Mouse (Mus musculus): Measurements from ENCODE around the gene Bpifb3. TPM values are rescaled to one million over a fixed set of nuclear protein-coding genes. Genes with fewer than 3 reads are reported as not detected.

The Bpifb3 gene
- polyA plus RNA-seq (2015; fragmentation: Nextera tagmentation; extraction: Ambion mirVana), result not detected in 2 replicates

DNA sequence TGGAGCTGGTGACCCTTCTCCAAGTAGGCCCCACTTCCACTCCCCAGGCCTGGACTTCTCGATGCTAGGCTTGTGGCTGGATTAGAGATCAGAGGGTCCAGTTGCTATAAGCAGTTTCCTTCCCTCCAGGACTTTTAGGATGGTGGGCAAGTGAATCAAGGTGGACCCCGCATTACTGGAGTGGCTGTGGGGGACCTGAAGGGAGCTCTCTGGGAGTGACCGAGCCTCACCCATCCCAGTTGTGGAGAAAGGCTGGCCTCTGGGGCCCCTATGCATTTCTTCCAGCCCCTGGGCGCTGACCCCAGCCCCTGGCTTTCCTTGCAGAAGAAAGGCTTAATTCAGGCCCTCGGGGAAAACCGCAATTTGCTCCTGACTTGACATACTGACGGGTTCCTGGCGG, at the start of gene Bpifb3:
TSS of gene Bpifb3 (plus strand) at position 301 of the 400 bp plus-strand sequence.
- Histone ChIP-seq H3K9me3 (no peaks in the 10 kb centered on the region), H3K4me3 (no peak within 1 kb of the TSS), H3K27ac (replicated peaks) (no peak within 1 kb of the TSS), H3K36me3 (no peaks in the 10 kb centered on the region), H3K4me1 (0 out of 2 replicates have a peak, but pooled peaks cover 4% of the 10 kb centered on the region), H3K9ac (no peak within 1 kb of the TSS), H3K4me2 (no peak within 1 kb of the TSS), H3K27me3 (replicated peaks) (peaks cover 13% of the 10 kb centered on the region; the same call in 1 of the 2 replicates)
- ATAC-seq (ENCODE audit: extremely low read depth, insufficient number of reproducible peaks, low FRiP score, low TSS enrichment), result no peak
- WGBS, result 74% methylated on average over 8 of the region's 8 CpGs

DNA sequence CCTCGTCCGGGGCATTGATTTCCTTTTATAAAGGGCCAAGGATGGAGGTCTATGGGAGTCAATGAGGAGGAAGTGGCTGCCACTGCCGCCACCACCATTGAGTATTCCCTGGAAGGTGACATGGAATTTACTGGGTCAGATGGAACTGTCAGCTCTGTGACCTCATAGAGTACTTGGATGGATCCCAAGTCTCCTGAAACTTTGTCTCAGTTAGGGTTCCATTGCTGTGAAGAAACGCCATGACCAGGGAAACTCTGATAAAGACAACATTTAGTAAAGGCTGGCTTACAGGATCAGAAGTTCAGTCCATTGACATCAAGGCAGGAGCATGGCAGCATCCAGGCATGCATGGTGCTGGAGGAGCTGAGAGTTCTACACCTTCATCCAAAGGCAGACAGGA, 47.0 kb upstream of the Bpifb3 start, which contains the start of gene Sun5:
TSS of gene Sun5 (minus strand) at position 101 of the 400 bp plus-strand sequence.
- 72% methylated on average over 4 of the region's 4 CpGs for WGBS
- Histone ChIP-seq H3K4me1 (no peaks in the 10 kb centered on the region), H3K27ac (replicated peaks) (no peak within 1 kb of the TSS), H3K4me3 (no peak within 1 kb of the TSS), H3K9ac (no peak within 1 kb of the TSS), H3K4me2 (no peak within 1 kb of the TSS), H3K27me3 (replicated peaks) (no peaks in the 10 kb centered on the region), H3K36me3 (no peaks in the 10 kb centered on the region), H3K9me3 (no peaks in the 10 kb centered on the region)
- no peak for ATAC-seq (ENCODE audit: extremely low read depth, insufficient number of reproducible peaks, low FRiP score, low TSS enrichment)

DNA sequence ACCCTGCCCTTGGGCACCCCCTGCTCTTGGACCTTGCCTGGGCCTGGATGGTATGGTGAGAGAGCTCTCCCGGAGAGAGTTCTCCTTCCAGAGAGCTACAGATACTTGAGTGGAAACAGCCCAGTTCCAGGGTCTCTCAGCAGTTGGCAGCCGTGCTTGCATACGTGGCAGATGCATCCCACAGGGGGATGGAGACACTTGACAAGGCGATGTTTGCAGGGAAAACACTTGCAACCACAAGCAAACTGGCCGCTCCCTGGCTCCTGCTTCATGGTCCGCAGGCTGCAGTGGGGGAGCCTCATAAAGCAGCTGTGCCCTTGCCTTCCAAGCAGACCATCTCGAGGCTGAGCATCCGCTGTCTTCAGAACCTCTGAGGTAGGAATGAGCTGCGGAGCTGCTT, 43.3 kb upstream of the Bpifb3 start, which contains the start of gene Bpifb2:
TSS of gene Bpifb2 (plus strand) at position 301 of the 400 bp plus-strand sequence.
- ATAC-seq (ENCODE audit: extremely low read depth, insufficient number of reproducible peaks, low FRiP score, low TSS enrichment), result no peak
- Histone ChIP-seq H3K4me3 (no peak within 1 kb of the TSS), H3K36me3 (no peaks in the 10 kb centered on the region), H3K27me3 (replicated peaks) (no peaks in the 10 kb centered on the region), H3K9me3 (no peaks in the 10 kb centered on the region), H3K27ac (replicated peaks) (no peak within 1 kb of the TSS), H3K9ac (no peak within 1 kb of the TSS), H3K4me1 (no peaks in the 10 kb centered on the region), H3K4me2 (no peak within 1 kb of the TSS)
- 57% methylated on average over 9 of the region's 9 CpGs for WGBS

DNA sequence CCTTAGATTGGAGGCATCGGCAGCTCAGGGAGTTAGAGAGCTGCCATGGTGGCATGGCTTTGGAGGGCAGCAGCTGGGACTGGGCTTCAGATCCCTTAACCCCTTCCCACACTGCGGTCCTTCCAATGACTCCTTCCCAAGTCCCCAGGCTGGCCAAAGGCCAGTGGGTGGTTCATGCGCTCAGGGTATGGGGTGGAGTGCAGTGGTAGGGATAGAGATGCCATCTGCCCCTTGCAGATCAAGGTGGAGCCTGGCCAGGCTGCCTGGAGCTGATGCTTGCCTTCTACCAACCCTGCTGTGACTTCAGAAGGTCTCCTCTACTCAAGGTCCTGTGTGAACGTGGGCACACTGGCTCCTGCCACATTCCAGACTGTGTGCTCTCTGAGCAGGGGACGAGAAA, 18.9 kb upstream of the Bpifb3 start:
- H3K27ac ChIP-seq (replicated peaks), result no peak overlapping the region
- ATAC-seq (ENCODE audit: extremely low read depth, insufficient number of reproducible peaks, low FRiP score, low TSS enrichment), result no peak
- 76% methylated on average over 5 of the region's 5 CpGs for WGBS
- no peaks in the 10 kb centered on the region for H3K9me3 ChIP-seq
- peaks cover 6% of the 10 kb centered on the region; the same call in 1 of the 2 replicates for H3K4me1 ChIP-seq
- no peak overlapping the region for H3K4me3 ChIP-seq
- H3K9ac ChIP-seq, result no peak overlapping the region
- no peak overlapping the region for H3K4me2 ChIP-seq
- peaks cover 17% of the 10 kb centered on the region; the same call in 1 of the 2 replicates for H3K27me3 ChIP-seq (replicated peaks)
- H3K36me3 ChIP-seq, result no peaks in the 10 kb centered on the region

DNA sequence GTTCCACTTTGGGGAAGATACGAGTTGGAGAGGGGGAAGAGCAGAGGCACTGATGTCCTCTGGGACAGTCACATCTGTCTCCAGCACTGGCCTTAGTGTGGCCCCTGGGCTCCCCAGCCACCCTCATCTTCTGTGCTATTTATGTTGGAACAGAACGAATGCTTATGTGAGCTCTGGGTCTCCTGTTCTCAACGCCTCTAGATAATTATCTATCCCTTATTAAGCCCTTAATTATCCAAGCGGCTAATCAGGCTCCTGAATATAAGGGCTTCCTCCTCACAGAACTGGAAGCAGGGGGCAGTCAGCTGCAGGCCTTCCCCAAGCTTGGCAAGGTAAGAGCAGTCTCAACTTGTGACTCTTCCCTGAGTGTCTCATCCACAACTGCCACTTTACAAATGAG, 17.9 kb upstream of the Bpifb3 start, which contains the start of gene Bpifb6:
TSS of gene Bpifb6 (plus strand) at position 301 of the 400 bp plus-strand sequence.
- Histone ChIP-seq H3K27ac (replicated peaks) (no peak within 1 kb of the TSS), H3K4me2 (no peak within 1 kb of the TSS), H3K4me3 (no peak within 1 kb of the TSS), H3K9ac (no peak within 1 kb of the TSS), H3K4me1 (peaks cover 4% of the 10 kb centered on the region; the same call in 1 of the 2 replicates), H3K36me3 (no peaks in the 10 kb centered on the region), H3K9me3 (no peaks in the 10 kb centered on the region), H3K27me3 (replicated peaks) (peaks cover 15% of the 10 kb centered on the region; the same call in 1 of the 2 replicates)
- WGBS, result 61% methylated on average over 4 of the region's 4 CpGs
- ATAC-seq (ENCODE audit: extremely low read depth, insufficient number of reproducible peaks, low FRiP score, low TSS enrichment), result no peak

DNA sequence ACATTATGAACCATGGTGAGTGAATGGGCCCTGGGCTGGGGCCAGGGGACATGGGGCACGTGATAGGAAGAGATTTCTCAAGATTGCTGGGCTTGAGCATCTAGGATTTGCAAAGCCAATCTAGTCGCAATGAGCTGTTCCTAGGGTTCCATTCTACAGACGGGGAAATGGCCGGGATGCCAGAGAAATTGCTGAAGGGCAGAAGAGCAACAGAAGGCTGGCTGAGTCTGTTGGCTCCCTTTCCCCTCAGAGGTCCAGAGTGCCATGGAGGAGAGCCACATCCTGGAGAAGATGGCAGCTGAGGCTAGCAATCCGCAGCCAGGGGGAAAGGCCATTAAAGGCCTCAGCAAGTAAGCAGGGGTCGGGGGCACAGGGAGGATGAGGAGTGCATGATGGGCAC, 15.3 kb upstream of the Bpifb3 start:
- ATAC-seq (ENCODE audit: extremely low read depth, insufficient number of reproducible peaks, low FRiP score, low TSS enrichment), result no peak
- Histone ChIP-seq H3K4me1 (no peaks in the 10 kb centered on the region), H3K4me3 (no peak overlapping the region), H3K9me3 (no peaks in the 10 kb centered on the region), H3K4me2 (no peak overlapping the region), H3K36me3 (no peaks in the 10 kb centered on the region), H3K27ac (replicated peaks) (no peak overlapping the region), H3K9ac (no peak overlapping the region), H3K27me3 (replicated peaks) (peaks cover 12% of the 10 kb centered on the region)
- 62% methylated on average over 6 of the region's 6 CpGs for WGBS

DNA sequence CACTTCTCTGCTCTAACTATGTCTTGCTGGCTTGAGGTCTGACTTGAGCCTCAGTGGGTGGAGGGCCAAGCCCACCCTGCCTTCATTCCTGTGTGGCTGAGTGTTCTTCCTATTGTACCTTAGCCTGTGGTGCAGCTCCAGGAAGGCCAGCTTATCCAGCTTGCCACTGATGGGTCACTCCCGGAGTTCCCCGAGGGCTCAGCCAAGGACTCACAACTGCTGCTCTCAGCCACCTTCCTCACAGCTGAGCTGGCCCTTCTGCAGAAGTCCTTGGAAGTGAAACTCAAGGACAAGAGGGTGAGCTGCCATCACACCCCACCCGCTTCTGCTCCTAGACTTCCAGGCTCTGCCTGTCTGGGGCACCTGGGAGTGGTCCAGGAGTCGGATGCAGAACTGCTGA, 11.4 kb upstream of the Bpifb3 start:
- WGBS, result 64% methylated on average over 4 of the region's 4 CpGs
- no peak for ATAC-seq (ENCODE audit: extremely low read depth, insufficient number of reproducible peaks, low FRiP score, low TSS enrichment)
- no peaks in the 10 kb centered on the region for H3K4me1 ChIP-seq

DNA sequence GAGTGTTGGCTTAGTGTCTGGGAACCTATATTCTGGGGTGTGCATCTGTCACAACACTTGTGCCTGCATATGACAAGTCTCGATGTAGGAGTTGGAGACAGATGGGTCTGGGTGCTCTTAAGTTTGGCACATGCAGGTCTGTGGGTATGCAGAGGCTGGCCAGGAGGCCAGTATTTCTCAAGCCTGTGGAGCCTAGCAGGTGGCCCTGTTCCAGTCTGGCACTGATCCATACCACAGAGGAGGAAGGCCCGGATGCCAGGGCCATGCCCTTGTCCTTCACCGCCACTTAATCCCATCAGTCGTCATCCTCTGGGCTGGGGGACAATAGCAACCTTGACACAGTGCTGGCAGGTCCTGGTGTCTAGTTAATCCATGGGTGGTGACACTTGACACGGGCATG, 3.9 kb upstream of the Bpifb3 start:
- H3K9ac ChIP-seq, result no peak overlapping the region
- H3K9me3 ChIP-seq, result no peaks in the 10 kb centered on the region
- 53% methylated on average over 5 of the region's 5 CpGs for WGBS
- 0 out of 2 replicates have a peak, but pooled peaks cover 4% of the 10 kb centered on the region for H3K4me1 ChIP-seq
- no peak for ATAC-seq (ENCODE audit: extremely low read depth, insufficient number of reproducible peaks, low FRiP score, low TSS enrichment)
- no peak overlapping the region for H3K27ac ChIP-seq (replicated peaks)
- no peaks in the 10 kb centered on the region for H3K36me3 ChIP-seq
- no peak overlapping the region for H3K4me2 ChIP-seq
- no peak overlapping the region for H3K4me3 ChIP-seq
- H3K27me3 ChIP-seq (replicated peaks), result 0 out of 2 replicates have a peak, but pooled peaks cover under 1% of the 10 kb centered on the region

More for the DNA sequence above, 11.4 kb upstream of the Bpifb3 start:
- Histone ChIP-seq H3K9me3 (no peaks in the 10 kb centered on the region), H3K4me3 (no peak overlapping the region), H3K4me2 (no peak overlapping the region), H3K27me3 (replicated peaks) (peaks cover 8% of the 10 kb centered on the region; the same call in 1 of the 2 replicates), H3K36me3 (no peaks in the 10 kb centered on the region), H3K27ac (replicated peaks) (no peak overlapping the region), H3K9ac (no peak overlapping the region)

DNA sequence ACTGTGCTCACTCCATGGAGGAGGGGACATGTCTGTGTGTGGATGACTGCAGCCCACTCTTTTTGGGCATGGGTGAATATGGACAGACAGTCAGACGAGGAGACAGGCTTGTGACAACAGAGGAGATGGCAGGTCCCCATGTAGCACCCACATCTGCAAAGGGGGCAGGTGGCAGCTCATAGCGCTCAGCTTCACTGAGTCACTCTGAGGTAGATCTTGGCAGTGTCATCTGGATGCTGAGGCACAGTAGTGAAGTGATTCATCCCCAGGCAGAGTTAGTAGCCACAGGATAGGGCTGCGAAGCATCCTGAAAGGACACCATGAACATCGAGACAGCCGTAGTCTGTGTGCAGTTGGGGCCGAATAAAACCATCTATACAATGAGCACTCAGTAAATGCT, 3.2 kb downstream of the Bpifb3 start:
- Histone ChIP-seq H3K9me3 (no peaks in the 10 kb centered on the region), H3K36me3 (no peaks in the 10 kb centered on the region), H3K27me3 (replicated peaks) (peaks cover 13% of the 10 kb centered on the region; the same call in 1 of the 2 replicates), H3K4me1 (no peaks in the 10 kb centered on the region), H3K4me2 (no peak overlapping the region), H3K27ac (replicated peaks) (no peak overlapping the region), H3K4me3 (no peak overlapping the region), H3K9ac (no peak overlapping the region)
- no peak for ATAC-seq (ENCODE audit: extremely low read depth, insufficient number of reproducible peaks, low FRiP score, low TSS enrichment)
- WGBS, result 83% methylated on average over 6 of the region's 6 CpGs

DNA sequence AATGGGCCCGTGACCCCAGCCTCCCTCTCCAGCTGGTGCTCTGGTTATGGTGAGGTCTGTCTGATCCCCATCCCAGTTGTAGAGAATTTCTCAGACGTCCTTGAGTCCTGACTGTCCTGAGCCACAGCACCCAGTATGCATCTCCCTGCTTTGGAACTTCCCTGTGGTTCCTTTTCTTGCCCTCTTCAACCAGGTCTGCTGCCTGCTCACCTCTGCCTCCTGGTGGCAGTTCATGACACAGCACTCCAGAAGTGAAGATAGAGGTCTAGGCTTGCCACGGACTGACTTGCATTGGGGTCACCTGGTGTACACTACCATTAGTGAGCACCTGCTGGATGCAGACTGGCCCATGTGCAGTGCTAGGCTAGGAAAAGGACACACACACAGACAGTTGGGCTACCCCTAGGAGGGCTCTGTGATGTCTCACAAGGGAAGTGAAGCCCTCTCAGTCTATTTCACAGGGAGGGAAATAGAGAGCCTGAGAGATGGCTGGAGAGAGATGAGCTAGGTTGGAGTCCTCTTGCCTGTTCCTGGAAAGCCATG, 11.9 kb downstream of the Bpifb3 start:
- 37% methylated on average over 3 of the region's 3 CpGs for WGBS
- no peaks in the 10 kb centered on the region for H3K4me1 ChIP-seq
- no peaks in the 10 kb centered on the region for H3K36me3 ChIP-seq
- no peaks in the 10 kb centered on the region for H3K9me3 ChIP-seq
- no peak overlapping the region for H3K27ac ChIP-seq (replicated peaks)
- peak; percentile 31; the same call in 1 of the 2 replicates for ATAC-seq (ENCODE audit: extremely low read depth, insufficient number of reproducible peaks, low FRiP score, low TSS enrichment)
- no peak overlapping the region for H3K9ac ChIP-seq
- no peak overlapping the region for H3K4me3 ChIP-seq
- no peak overlapping the region for H3K4me2 ChIP-seq
- H3K27me3 ChIP-seq (replicated peaks), result no peaks in the 10 kb centered on the region

DNA sequence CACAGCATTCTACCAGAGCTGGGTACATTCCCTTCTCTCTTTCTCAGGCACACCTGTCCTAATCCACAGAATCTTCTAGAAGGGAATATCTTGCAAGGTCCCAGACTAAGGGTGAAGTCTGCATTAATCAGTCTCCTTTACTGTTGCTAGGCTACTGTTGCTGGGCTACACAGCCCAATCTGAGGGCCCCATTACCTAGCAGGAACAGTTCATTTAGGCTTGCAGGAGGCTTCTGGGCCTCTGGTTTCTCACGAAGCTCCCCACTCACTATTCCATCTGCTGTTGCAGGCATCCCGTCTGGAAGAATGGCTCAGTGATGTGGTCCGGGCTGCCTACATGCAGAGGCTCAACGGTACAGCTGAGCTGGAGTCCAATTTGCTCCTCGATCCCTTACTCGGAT, 13.1 kb downstream of the Bpifb3 start:
- H3K36me3 ChIP-seq, result no peaks in the 10 kb centered on the region
- ATAC-seq (ENCODE audit: extremely low read depth, insufficient number of reproducible peaks, low FRiP score, low TSS enrichment), result no peak
- no peak overlapping the region for H3K27ac ChIP-seq (replicated peaks)
- no peaks in the 10 kb centered on the region for H3K9me3 ChIP-seq
- no peaks in the 10 kb centered on the region for H3K4me1 ChIP-seq
- H3K9ac ChIP-seq, result no peak overlapping the region
- H3K4me3 ChIP-seq, result no peak overlapping the region
- no peak overlapping the region for H3K4me2 ChIP-seq
- WGBS, result 75% methylated on average over 6 of the region's 6 CpGs
- H3K27me3 ChIP-seq (replicated peaks), result no peaks in the 10 kb centered on the region

DNA sequence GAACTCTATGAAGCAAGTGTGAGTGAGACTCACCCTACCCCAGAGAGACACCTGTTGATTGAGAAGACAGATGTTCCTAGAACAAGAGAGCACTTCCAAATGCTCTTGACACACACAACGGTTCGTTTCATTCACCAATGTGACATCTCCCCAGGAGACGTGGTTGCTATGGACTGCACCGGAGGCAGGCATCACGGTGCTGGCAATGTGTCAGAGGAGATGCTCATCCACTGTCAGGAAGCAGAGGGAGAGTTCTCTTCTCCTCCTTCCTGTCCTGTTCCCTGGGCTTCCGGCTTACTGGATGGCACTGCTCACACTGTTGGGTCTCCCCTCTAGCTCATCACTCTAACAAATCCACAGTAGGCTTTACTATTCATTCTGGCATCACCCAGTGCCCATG, 15.3 kb downstream of the Bpifb3 start:
- Histone ChIP-seq H3K36me3 (no peaks in the 10 kb centered on the region), H3K27ac (replicated peaks) (no peak overlapping the region), H3K4me2 (no peak overlapping the region), H3K9ac (no peak overlapping the region), H3K4me1 (no peaks in the 10 kb centered on the region), H3K27me3 (replicated peaks) (no peaks in the 10 kb centered on the region), H3K4me3 (no peak overlapping the region), H3K9me3 (no peaks in the 10 kb centered on the region)
- no peak for ATAC-seq (ENCODE audit: extremely low read depth, insufficient number of reproducible peaks, low FRiP score, low TSS enrichment)
- WGBS, result 77% methylated on average over 6 of the region's 6 CpGs

All from heart, embryonic 13.5 days (tissue).